Mouse (Mus musculus) kidney, embryonic 14.5 days (tissue): ENCODE measurements around the gene Rab3a. TPM values are rescaled to one million over a fixed set of nuclear protein-coding genes. Genes with fewer than 3 reads are reported as not detected.

ENCODE experiments used
- ATAC-seq: fragments of 200-750 bp; cut with Nextera tagmentation; 2 replicates; pipeline ENCODE4 v1.8.0; 2017; ENCODE audit warnings: moderate number of reproducible peaks, mild to moderate bottlenecking, moderate TSS enrichment, moderate library complexity; ENCODE audit not compliant: low FRiP score, low TSS enrichment
- H3K27ac ChIP-seq: fragments of 300-500 bp; sonication (generic); 2 replicates; pipeline ENCODE4 v1.5.1; 2014; ENCODE audit warnings: low read depth, mild to moderate bottlenecking, low read length, moderate library complexity, mixed read lengths
- H3K27me3 ChIP-seq: fragments of 300-500 bp; sonication (generic); 2 replicates; pipeline ENCODE4 v1.6.1; 2014; ENCODE audit warnings: mild to moderate bottlenecking, low read length; ENCODE audit not compliant: control insufficient read depth, insufficient read depth
- H3K36me3 ChIP-seq: fragments of 300-500 bp; sonication (generic); 2 replicates; pipeline ENCODE4 v1.6.1; 2014; ENCODE audit warnings: low read length, mixed read lengths; ENCODE audit not compliant: control insufficient read depth, insufficient read depth
- H3K4me1 ChIP-seq: fragments of 300-500 bp; sonication (generic); 2 replicates; pipeline ENCODE4 v1.6.1; 2014; ENCODE audit warnings: low read length, mixed read lengths; ENCODE audit not compliant: control insufficient read depth, insufficient read depth
- H3K4me2 ChIP-seq: fragments of 300-500 bp; sonication (generic); replicated peaks from 2 replicates; pipeline ENCODE4 v1.6.1; 2014; ENCODE audit warnings: low read depth, mild to moderate bottlenecking, low read length
- H3K4me3 ChIP-seq: fragments of 300-500 bp; sonication (generic); 2 replicates; pipeline ENCODE4 v1.5.1; 2014; ENCODE audit warnings: mild to moderate bottlenecking, low read length
- H3K9ac ChIP-seq: fragments of 300-500 bp; sonication (generic); 2 replicates; pipeline ENCODE4 v1.6.1; 2014; ENCODE audit warnings: low read depth, mild to moderate bottlenecking, low read length, moderate library complexity
- H3K9me3 ChIP-seq: fragments of 300-500 bp; sonication (generic); 2 replicates; pipeline ENCODE4 v1.6.1; 2016; ENCODE audit warnings: low read length; ENCODE audit not compliant: control insufficient read depth
- whole genome bisulfite sequencing: fragments of 180-500 bp; shearing (Covaris S2); extraction: QIAGEN DNeasy Blood & Tissue Kit; methylation state at CpG from one replicate; pipeline ENCODE4 v1.1.7; 2014; 5-methylcytosine and 5-hydroxymethylcytosine counted together
- polyA plus RNA-seq: library from polyadenylated mRNA; unstranded; fragments of >200 nt; fragmentation: Nextera tagmentation; extraction: Ambion mirVana; gene quantifications from 2 replicates; pipeline ENCODE4 v1.2.1, GENCODE M21; 2014

Gene Rab3a
- polyA plus RNA-seq, 1 experiment from 2014 or later = 16.4 TPM

- Histone ChIP-seq H3K9ac (peak overlapping the region; percentile 77), H3K4me1 (peaks cover 38% of the 10 kb centered on the region), H3K4me2 (peak overlapping the region; percentile 90), H3K36me3 (peaks cover 14% of the 10 kb centered on the region; the same call in 1 of the 2 replicates), H3K4me3 (peak overlapping the region; percentile 58), H3K27me3 (no peaks in the 10 kb centered on the region), H3K27ac (no peak overlapping the region), H3K9me3 (no peaks in the 10 kb centered on the region)
- ATAC-seq = peak; percentile 36; the same call in 1 of the 2 replicates
- WGBS = 14% methylated on average over 50 of the region's 50 CpGs
Observed at GRCm38 (mm10) chr8:70754871-70755660, 587 bp downstream of the Rab3a start.

- no peak for ATAC-seq
- WGBS = 87% methylated on average over 24 of the region's 24 CpGs
- Histone ChIP-seq H3K9me3 (no peaks in the 10 kb centered on the region), H3K4me3 (peak overlapping the region; percentile 58; the same call in 1 of the 2 replicates), H3K4me2 (no peak overlapping the region), H3K27ac (no peak overlapping the region), H3K27me3 (no peaks in the 10 kb centered on the region), H3K9ac (no peak overlapping the region), H3K36me3 (peaks cover 14% of the 10 kb centered on the region; the same call in 1 of the 2 replicates), H3K4me1 (peaks cover 42% of the 10 kb centered on the region)
Observed at GRCm38 (mm10) chr8:70755661-70756475, 1.4 kb downstream of the Rab3a start.

- Histone ChIP-seq H3K4me2 (no peak overlapping the region), H3K4me3 (no peak overlapping the region), H3K36me3 (peaks cover 14% of the 10 kb centered on the region; the same call in 1 of the 2 replicates), H3K27me3 (no peaks in the 10 kb centered on the region), H3K9me3 (no peaks in the 10 kb centered on the region), H3K4me1 (peaks cover 42% of the 10 kb centered on the region), H3K9ac (no peak overlapping the region), H3K27ac (no peak overlapping the region)
- ATAC-seq = no peak
- 89% methylated on average over 6 of the region's 6 CpGs for WGBS
Observed at GRCm38 (mm10) chr8:70756476-70757040, 2.1 kb downstream of the Rab3a start.

GRCm38 (mm10) chr8:70757523-70758307, 3.2 kb downstream of the Rab3a start:
- Histone ChIP-seq H3K9me3 (no peaks in the 10 kb centered on the region), H3K27ac (no peak overlapping the region), H3K9ac (no peak overlapping the region), H3K4me3 (no peak overlapping the region), H3K27me3 (no peaks in the 10 kb centered on the region), H3K36me3 (peaks cover 14% of the 10 kb centered on the region; the same call in 1 of the 2 replicates), H3K4me2 (no peak overlapping the region), H3K4me1 (peaks cover 37% of the 10 kb centered on the region)
- WGBS = 76% methylated on average over 22 of the region's 22 CpGs
- ATAC-seq = no peak

- WGBS = 84% methylated on average over 7 of the region's 7 CpGs
- peaks cover 33% of the 10 kb centered on the region for H3K4me1 ChIP-seq
- H3K27me3 ChIP-seq = no peaks in the 10 kb centered on the region
- no peak overlapping the region for H3K27ac ChIP-seq
- H3K9ac ChIP-seq = no peak overlapping the region
- H3K9me3 ChIP-seq = no peaks in the 10 kb centered on the region
- no peak overlapping the region for H3K4me3 ChIP-seq
- H3K36me3 ChIP-seq = peaks cover 14% of the 10 kb centered on the region; the same call in 1 of the 2 replicates
- no peak overlapping the region for H3K4me2 ChIP-seq
- no peak for ATAC-seq
Observed at GRCm38 (mm10) chr8:70758308-70758615, 3.8 kb downstream of the Rab3a start.

- Histone ChIP-seq H3K4me1 (peaks cover 27% of the 10 kb centered on the region), H3K9me3 (no peaks in the 10 kb centered on the region), H3K36me3 (peaks cover 18% of the 10 kb centered on the region; the same call in 1 of the 2 replicates), H3K4me3 (no peak overlapping the region), H3K9ac (no peak overlapping the region), H3K27me3 (no peaks in the 10 kb centered on the region), H3K4me2 (no peak overlapping the region), H3K27ac (no peak overlapping the region)
- 64% methylated on average over 19 of the region's 19 CpGs for WGBS
- ATAC-seq = no peak
Observed at GRCm38 (mm10) chr8:70758616-70759561, 4.4 kb downstream of the Rab3a start.

GRCm38 (mm10) chr8:70760350-70760749, 5.9 kb downstream of the Rab3a start:
- ATAC-seq = peak; percentile 14; the same call in 1 of the 2 replicates
- Histone ChIP-seq H3K4me1 (peaks cover 24% of the 10 kb centered on the region), H3K27ac (peak overlapping the region; percentile 65; the same call in 1 of the 2 replicates), H3K4me2 (peak overlapping the region; percentile 99), H3K9me3 (no peaks in the 10 kb centered on the region), H3K4me3 (peak overlapping the region; percentile 75), H3K27me3 (no peaks in the 10 kb centered on the region), H3K36me3 (peaks cover 24% of the 10 kb centered on the region; the same call in 1 of the 2 replicates), H3K9ac (peak overlapping the region; percentile 83)
- under 1% methylated on average over 21 of the region's 22 CpGs for WGBS
